Mouse (Mus musculus) forebrain, embryonic 16.5 days (tissue): ENCODE results near the gene Mgll. TPM values are rescaled to one million over a fixed set of nuclear protein-coding genes. Genes with fewer than 3 reads are reported as not detected.

Experiments used
- ATAC-seq: fragments of 200-750 bp; cut with Nextera tagmentation; 2 replicates; pipeline ENCODE4 v1.8.0; 2017; ENCODE audit warnings: mild to moderate bottlenecking, moderate library complexity
- H3K27ac ChIP-seq: fragments of 300-500 bp; sonication (generic); 2 replicates; pipeline ENCODE4 v1.5.1; 2014; ENCODE audit warnings: low read length, control low read depth
- H3K27me3 ChIP-seq: fragments of 300-500 bp; sonication (generic); replicated peaks from 2 replicates; pipeline ENCODE4 v1.6.1; 2014; ENCODE audit warnings: low read length; ENCODE audit not compliant: control insufficient read depth, insufficient read depth
- H3K36me3 ChIP-seq: fragments of 300-500 bp; sonication (generic); 2 replicates; pipeline ENCODE4 v1.6.1; 2014; ENCODE audit not compliant: control insufficient read depth, insufficient read depth
- H3K4me1 ChIP-seq: fragments of 300-500 bp; sonication (generic); replicated peaks from 2 replicates; pipeline ENCODE4 v1.6.1; 2014; ENCODE audit warnings: low read length; ENCODE audit not compliant: control insufficient read depth, insufficient read depth
- H3K4me2 ChIP-seq: fragments of 300-500 bp; sonication (generic); 2 replicates; pipeline ENCODE4 v1.6.1; 2014; ENCODE audit warnings: mild to moderate bottlenecking, low read length, control low read depth
- H3K4me3 ChIP-seq: fragments of 300-500 bp; sonication (generic); replicated peaks from 2 replicates; pipeline ENCODE4 v1.5.1; 2014; ENCODE audit warnings: mild to moderate bottlenecking, low read length, control low read depth
- H3K9ac ChIP-seq: fragments of 300-500 bp; sonication (generic); replicated peaks from 2 replicates; pipeline ENCODE4 v1.6.1; 2014; ENCODE audit warnings: low read depth, low read length, control low read depth
- H3K9me3 ChIP-seq: fragments of 300-500 bp; sonication (generic); 2 replicates; pipeline ENCODE4 v1.6.1; 2016; ENCODE audit warnings: low read length; ENCODE audit not compliant: control insufficient read depth
- WGBS: fragments of 180-500 bp; shearing (Covaris S2); extraction: QIAGEN DNeasy Blood & Tissue Kit; methylation state at CpG from one replicate; pipeline ENCODE4 v1.1.7; 2014; 5-methylcytosine and 5-hydroxymethylcytosine counted together
- polyA plus RNA-seq: library from polyadenylated mRNA; unstranded; fragments of >200 nt; fragmentation: Nextera tagmentation; extraction: Ambion mirVana; gene quantifications from 2 replicates; pipeline ENCODE4 v1.2.1, GENCODE M21; 2015

Mgll gene
- polyA plus RNA-seq, 1 experiment from 2014 or later, result 35.2 TPM

DNA sequence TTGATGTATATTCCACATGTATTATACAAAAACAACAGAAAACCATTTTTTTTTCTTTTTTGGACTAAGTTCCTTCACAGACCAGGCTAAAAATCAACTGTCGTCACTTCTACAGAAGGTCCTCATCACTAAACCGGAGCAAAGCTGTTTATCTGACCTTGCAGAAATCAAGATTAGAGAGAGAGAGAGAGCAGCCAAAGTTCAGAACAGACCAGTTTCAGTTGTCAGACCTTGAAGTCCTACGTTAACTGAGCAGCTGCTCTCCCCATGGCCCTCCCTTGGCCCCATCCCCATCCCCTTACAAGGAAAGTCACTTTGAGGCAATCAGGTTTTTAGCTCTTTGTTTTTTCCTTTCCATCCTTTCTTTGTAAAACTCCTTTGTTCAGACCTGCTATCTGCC lies 34.0 kb upstream of the Mgll start:
- Histone ChIP-seq H3K9me3 (no peaks in the 10 kb centered on the region), H3K4me3 (no peak overlapping the region), H3K4me1 (no peaks in the 10 kb centered on the region), H3K27ac (no peak overlapping the region), H3K36me3 (no peaks in the 10 kb centered on the region), H3K27me3 (no peaks in the 10 kb centered on the region), H3K4me2 (no peak overlapping the region), H3K9ac (no peak overlapping the region)
- WGBS, result 84% methylated on average over 3 of the region's 3 CpGs
- ATAC-seq, result no peak

DNA sequence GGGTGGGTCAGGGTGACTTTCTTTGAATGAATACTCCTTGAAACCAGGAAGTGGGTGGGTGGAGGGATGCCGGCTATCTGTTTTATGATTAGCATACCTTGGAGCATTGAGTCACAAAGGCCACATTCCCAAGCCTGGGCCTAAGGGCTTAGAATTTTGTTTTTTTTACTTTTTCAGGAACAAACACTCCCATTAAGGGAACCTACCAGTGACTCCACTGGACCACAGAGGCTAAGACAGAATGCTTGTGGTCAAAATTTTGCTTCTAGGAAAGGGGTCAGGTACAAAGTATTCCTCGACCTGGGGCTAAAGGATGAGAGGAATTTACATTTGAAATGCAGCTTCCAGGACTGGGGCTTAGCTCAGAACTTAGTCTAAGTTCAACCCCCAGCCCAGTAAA lies 32.9 kb upstream of the Mgll start:
- Histone ChIP-seq H3K9me3 (no peaks in the 10 kb centered on the region), H3K27ac (no peak overlapping the region), H3K4me3 (no peak overlapping the region), H3K36me3 (no peaks in the 10 kb centered on the region), H3K4me1 (no peaks in the 10 kb centered on the region), H3K27me3 (no peaks in the 10 kb centered on the region), H3K4me2 (no peak overlapping the region), H3K9ac (no peak overlapping the region)
- ATAC-seq, result no peak
- WGBS, result 91% methylated on average over 2 of the region's 2 CpGs

- Histone ChIP-seq H3K4me1 (no peaks in the 10 kb centered on the region), H3K9ac (no peak overlapping the region), H3K4me2 (no peak overlapping the region), H3K27me3 (no peaks in the 10 kb centered on the region), H3K36me3 (no peaks in the 10 kb centered on the region), H3K27ac (no peak overlapping the region), H3K9me3 (no peaks in the 10 kb centered on the region), H3K4me3 (no peak overlapping the region)
- 91% methylated on average over 1 of the region's 1 CpGs for WGBS
- no peak for ATAC-seq
Observed at GRCm38 (mm10) chr6:88702887-88703286, 21.3 kb upstream of the Mgll start.

GRCm38 (mm10) chr6:88703731-88704130 lies 20.5 kb upstream of the Mgll start:
- H3K9ac ChIP-seq, result no peak overlapping the region
- 86% methylated on average over 5 of the region's 5 CpGs for WGBS
- H3K27ac ChIP-seq, result no peak overlapping the region
- H3K4me1 ChIP-seq, result no peaks in the 10 kb centered on the region
- no peak overlapping the region for H3K4me2 ChIP-seq
- no peaks in the 10 kb centered on the region for H3K9me3 ChIP-seq
- no peaks in the 10 kb centered on the region for H3K27me3 ChIP-seq
- H3K36me3 ChIP-seq, result no peaks in the 10 kb centered on the region
- H3K4me3 ChIP-seq, result no peak overlapping the region
- ATAC-seq, result no peak

- Histone ChIP-seq H3K27ac (no peak overlapping the region), H3K4me1 (no peaks in the 10 kb centered on the region), H3K27me3 (no peaks in the 10 kb centered on the region), H3K9ac (no peak overlapping the region), H3K36me3 (no peaks in the 10 kb centered on the region), H3K9me3 (no peaks in the 10 kb centered on the region), H3K4me2 (no peak overlapping the region), H3K4me3 (no peak overlapping the region)
- ATAC-seq, result no peak
- 58% methylated on average over 8 of the region's 8 CpGs for WGBS
Observed at GRCm38 (mm10) chr6:88708401-88709278, 15.6 kb upstream of the Mgll start.

- Histone ChIP-seq H3K9ac (no peak overlapping the region), H3K4me2 (no peak overlapping the region), H3K36me3 (no peaks in the 10 kb centered on the region), H3K27ac (no peak overlapping the region), H3K9me3 (no peaks in the 10 kb centered on the region), H3K4me3 (no peak overlapping the region), H3K27me3 (no peaks in the 10 kb centered on the region), H3K4me1 (no peaks in the 10 kb centered on the region)
- 76% methylated on average over 1 of the region's 1 CpGs for WGBS
- ATAC-seq, result no peak
Observed at GRCm38 (mm10) chr6:88709279-88709575, 15.0 kb upstream of the Mgll start.

- Histone ChIP-seq H3K4me1 (no peaks in the 10 kb centered on the region), H3K9ac (no peak overlapping the region), H3K4me2 (no peak overlapping the region), H3K4me3 (no peak overlapping the region), H3K27me3 (no peaks in the 10 kb centered on the region), H3K36me3 (no peaks in the 10 kb centered on the region), H3K27ac (no peak overlapping the region), H3K9me3 (no peaks in the 10 kb centered on the region)
- ATAC-seq, result no peak
- WGBS, result 88% methylated on average over 3 of the region's 3 CpGs
Observed at GRCm38 (mm10) chr6:88711313-88711712, 12.9 kb upstream of the Mgll start.

- Histone ChIP-seq H3K4me1 (no peaks in the 10 kb centered on the region), H3K4me2 (no peak overlapping the region), H3K27ac (no peak overlapping the region), H3K36me3 (no peaks in the 10 kb centered on the region), H3K27me3 (peaks cover 2% of the 10 kb centered on the region; the same call in 1 of the 2 replicates), H3K4me3 (no peak overlapping the region), H3K9ac (no peak overlapping the region), H3K9me3 (no peaks in the 10 kb centered on the region)
- ATAC-seq, result no peak
- WGBS, result 87% methylated on average over 4 of the region's 4 CpGs
Observed at GRCm38 (mm10) chr6:88712083-88712482, 12.1 kb upstream of the Mgll start.

GRCm38 (mm10) chr6:88713320-88713719 lies 10.9 kb upstream of the Mgll start:
- H3K27ac ChIP-seq, result no peak overlapping the region
- no peak for ATAC-seq
- peaks cover 5% of the 10 kb centered on the region; the same call in 1 of the 2 replicates for H3K27me3 ChIP-seq

More at GRCm38 (mm10) chr6:88713320-88713719, 10.9 kb upstream of the Mgll start:
- no peak overlapping the region for H3K4me2 ChIP-seq
- H3K9me3 ChIP-seq, result no peaks in the 10 kb centered on the region
- H3K9ac ChIP-seq, result no peak overlapping the region
- no peaks in the 10 kb centered on the region for H3K4me1 ChIP-seq
- no peaks in the 10 kb centered on the region for H3K36me3 ChIP-seq
- H3K4me3 ChIP-seq, result no peak overlapping the region
